Comparison of ENCODE assay signal across 9 mouse cellular contexts in genomic region chr7:127020491-127020890, GRCm38 (mm10). TPM values are rescaled to one million over a fixed set of nuclear protein-coding genes. Genes with fewer than 3 reads are reported as not detected.
DNase-seq lines count a peak whose midpoint lies in the region; ATAC-seq and TF ChIP-seq lines count a peak whose summit lies in the region.
"Had no signal": no experiment of that assay in that cellular context is flagged by ENCODE, and none has a peak within 500 bp of the region (broad histone marks: within the 10 kb centered on the region; RNA-seq: fewer than 3 reads in every experiment).

No protein-coding gene starts in this region.

- peak overlapping the region; percentile 99 for H3K4me2 ChIP-seq in forebrain, embryonic 13.5 days
- peak overlapping the region; percentile 67 for H3K4me2 ChIP-seq in liver, embryonic 14.5 days (ENCODE audit: low read depth)

- H3K27ac ChIP-seq in heart, adult 2 months = peak overlapping the region; percentile 36
- peak overlapping the region; percentile 92 for H3K27ac ChIP-seq in forebrain, embryonic 13.5 days
- H3K27ac ChIP-seq in liver, embryonic 14.5 days = no peak overlapping the region

- H3K36me3 ChIP-seq in heart, adult 2 months (ENCODE audit: control insufficient read depth, insufficient read depth, low read length) = peaks cover 6% of the 10 kb centered on the region
- H3K36me3 ChIP-seq in E14TG2a.4 (ENCODE audit: insufficient read depth, low read length) = peaks cover 55% of the 10 kb centered on the region
- peaks cover 35% of the 10 kb centered on the region for H3K36me3 ChIP-seq in forebrain, embryonic 13.5 days (ENCODE audit: poor library complexity, severe bottlenecking)
- peaks cover 27% of the 10 kb centered on the region for H3K36me3 ChIP-seq in liver, embryonic 14.5 days (replicated peaks; ENCODE audit: control insufficient read depth, insufficient read depth, low read depth)

- peaks cover 12% of the 10 kb centered on the region for H3K4me1 ChIP-seq in heart, adult 2 months (ENCODE audit: control insufficient read depth, insufficient read depth, low read length)
- peaks cover 78% of the 10 kb centered on the region for H3K4me1 ChIP-seq in E14TG2a.4 (replicated peaks; ENCODE audit: low read depth, low read length)
- peaks cover 88% of the 10 kb centered on the region for H3K4me1 ChIP-seq in forebrain, embryonic 13.5 days
- peaks cover 24 to 35% of the 10 kb centered on the region in 2 experiments for H3K4me1 ChIP-seq in liver, embryonic 14.5 days (replicated peaks; ENCODE audit: control insufficient read depth in 2 of 2, insufficient read depth in 2 of 2, low read length in 1 of 2)

- no peaks in the 10 kb centered on the region for H3K9me3 ChIP-seq in E14TG2a.4 (ENCODE audit: low read length)
- H3K9me3 ChIP-seq in forebrain, embryonic 13.5 days (replicated peaks) = no peaks in the 10 kb centered on the region
- no peaks in the 10 kb centered on the region for H3K9me3 ChIP-seq in liver, embryonic 14.5 days (ENCODE audit: control insufficient read depth, low read length)

- DNase-seq in heart, adult 2 months = peak in 1 of 2 experiments; percentile 8
- no peak for DNase-seq in heart, postnatal 25 days (ENCODE audit: low spot score)
- no peak for DNase-seq in liver, embryonic 14.5 days (ENCODE audit: low read depth in 3 of 3, low spot score in 3 of 3)
- no peak for DNase-seq in thymus, postnatal 0 days (ENCODE audit: low spot score)
- no peak for DNase-seq in layer of hippocampus, adult 9-10 months (ENCODE audit: low spot score)
- no peak for DNase-seq in thymus, adult 18-20 months

- 42% methylated on average over 5 of the region's 5 CpGs for WGBS in heart, adult 2 months
- 29% methylated on average over 5 of the region's 5 CpGs for WGBS in forebrain, embryonic 13.5 days
- 61% methylated on average over 5 of the region's 5 CpGs for WGBS in liver, embryonic 14.5 days (ENCODE audit: insufficient replicate concordance)

- TF ChIP-seq POLR2A in heart, adult 2 months (IDR thresholded peaks at IDR 0.05; ENCODE audit: insufficient read depth, low read depth, low read length) = no peak

- intact Hi-C loops in heart, adult 2 months (cut with DNase I) = no loop called here
- intact Hi-C loops in heart, postnatal 25 days (cut with DNase I) = no loop called here

- ATAC-seq in forebrain, embryonic 13.5 days = no peak
- no peak for ATAC-seq in liver, embryonic 14.5 days (ENCODE audit: insufficient read depth)

- TF ChIP-seq CTCF in heart, adult 2 months (IDR thresholded peaks at IDR 0.05) = no peak
- no peak for TF ChIP-seq CTCF in E14TG2a.4 (conservative IDR thresholded peaks at IDR 0.05; ENCODE audit: low read length)
- no peak for TF ChIP-seq CTCF in liver, embryonic 14.5 days (IDR thresholded peaks at IDR 0.05; ENCODE audit: low read depth)

- H3K79me2 ChIP-seq in heart, adult 2 months (replicated peaks; ENCODE audit: control insufficient read depth, insufficient read depth, low read length) = no peaks in the 10 kb centered on the region

- peak overlapping the region; percentile 46 for H3K4me3 ChIP-seq in heart, adult 2 months
- peak overlapping the region; percentile 77 for H3K4me3 ChIP-seq in E14TG2a.4 (replicated peaks; ENCODE audit: low read length)
- H3K4me3 ChIP-seq in forebrain, embryonic 13.5 days = peak overlapping the region; percentile 55
- peak overlapping the region; percentile 7 to 36; a peak in 2 of 4 replicates for H3K4me3 ChIP-seq in liver, embryonic 14.5 days (ENCODE audit: insufficient read depth in 1 of 2, low read depth in 2 of 2, low read length in 2 of 2)
- H3K4me3 ChIP-seq: myocyte had no signal

- H3K9ac ChIP-seq in heart, adult 2 months (ENCODE audit: low read depth, low read length) = peak overlapping the region; percentile 79
- peak overlapping the region; percentile 100 for H3K9ac ChIP-seq in forebrain, embryonic 13.5 days
- H3K9ac ChIP-seq in liver, embryonic 14.5 days (replicated peaks) = no peak overlapping the region

- H3K27me3 ChIP-seq in heart, adult 2 months (ENCODE audit: control insufficient read depth, insufficient read depth, low read length) = no peaks in the 10 kb centered on the region
- no peaks in the 10 kb centered on the region for H3K27me3 ChIP-seq in E14TG2a.4 (ENCODE audit: insufficient read depth, low read length)
- no peaks in the 10 kb centered on the region for H3K27me3 ChIP-seq in forebrain, embryonic 13.5 days
- no peaks in the 10 kb centered on the region for H3K27me3 ChIP-seq in liver, embryonic 14.5 days (ENCODE audit: control insufficient read depth, insufficient read depth, low read length)

- TF ChIP-seq EP300 in heart, adult 2 months (IDR thresholded peaks at IDR 0.05; ENCODE audit: insufficient read depth, low read depth, low read length) = no peak
- no peak for TF ChIP-seq EP300 in liver, embryonic 14.5 days (IDR thresholded peaks at IDR 0.05; ENCODE audit: low read depth)

RNA-seq across cellular contexts. Expression of gene Gm42742, which starts 0.4 kb away (rescaled TPM):
- 10 to 100 TPM; 15.9 to 25.8 TPM for total RNA-seq in heart, adult 2 months (2021)
- polyA plus RNA-seq in heart, adult 2 months (2012; rRNA removed) = 21.7 and 24.3 TPM in 2 replicates
- 10 to 100 TPM; 21.5 to 22.6 TPM for total RNA-seq in heart, postnatal 25 days (2021)
- polyA plus RNA-seq in forebrain, embryonic 13.5 days (2015; fragmentation: Nextera tagmentation; extraction: Ambion mirVana) = 41.1 and 88.0 TPM in 2 replicates
- 7.5 and 15.7 TPM in 2 replicates for polyA plus RNA-seq in liver, embryonic 14.5 days (2012; rRNA removed)
- 1.2 and 8.3 TPM in 2 replicates for polyA plus RNA-seq in liver, embryonic 14.5 days (2014; fragmentation: Nextera tagmentation; extraction: Ambion mirVana)
- 57.8 and 80.0 TPM in 2 replicates for polyA plus RNA-seq in thymus, postnatal 0 days (2015; fragmentation: Nextera tagmentation; extraction: Ambion mirVana)

RNA-seq across cellular contexts. Expression of gene Prrt2, which starts 0.5 kb away (rescaled TPM):
- under 1 TPM; 0.63 to 0.77 TPM for total RNA-seq in heart, adult 2 months (2021)
- 5.7 and 8.0 TPM in 2 replicates for polyA plus RNA-seq in heart, adult 2 months (2012; rRNA removed)
- 1 to 10 TPM in 1 of 2 experiments, under 1 TPM in 1; 0.60 to 1.2 TPM for total RNA-seq in heart, postnatal 25 days (2021)
- polyA plus RNA-seq in forebrain, embryonic 13.5 days (2015; fragmentation: Nextera tagmentation; extraction: Ambion mirVana) = 6.8 and 8.3 TPM in 2 replicates
- 0.08 and 0.55 TPM in 2 replicates for polyA plus RNA-seq in liver, embryonic 14.5 days (2012; rRNA removed)
- polyA plus RNA-seq in liver, embryonic 14.5 days (2014; fragmentation: Nextera tagmentation; extraction: Ambion mirVana) = 0.40 and 0.41 TPM in 2 replicates
- polyA plus RNA-seq in thymus, postnatal 0 days (2015; fragmentation: Nextera tagmentation; extraction: Ambion mirVana) = 0.57 and 0.69 TPM in 2 replicates
- polyA plus RNA-seq: myocyte had no signal

RNA-seq across cellular contexts. Expression of gene Pagr1a, which starts 3.3 kb away (rescaled TPM):
- 10 to 100 TPM; 12.8 to 21.4 TPM for total RNA-seq in heart, adult 2 months (2021)
- polyA plus RNA-seq in heart, adult 2 months (2012; rRNA removed) = 3.6 and 4.3 TPM in 2 replicates
- total RNA-seq in heart, postnatal 25 days (2021) = 10 to 100 TPM; 12.5 to 12.9 TPM
- polyA plus RNA-seq in forebrain, embryonic 13.5 days (2015; fragmentation: Nextera tagmentation; extraction: Ambion mirVana) = 41.7 and 74.5 TPM in 2 replicates
- 8.0 and 15.2 TPM in 2 replicates for polyA plus RNA-seq in liver, embryonic 14.5 days (2012; rRNA removed)
- polyA plus RNA-seq in liver, embryonic 14.5 days (2014; fragmentation: Nextera tagmentation; extraction: Ambion mirVana) = 27.3 and 32.2 TPM in 2 replicates
- polyA plus RNA-seq in thymus, postnatal 0 days (2015; fragmentation: Nextera tagmentation; extraction: Ambion mirVana) = 51.8 and 100 TPM in 2 replicates

RNA-seq across cellular contexts. Expression of gene Pagr1b, which starts 4.2 kb away (rescaled TPM):
- not detected for total RNA-seq in heart, adult 2 months (2021)
- not detected in 2 replicates for polyA plus RNA-seq in heart, adult 2 months (2012; rRNA removed)
- total RNA-seq in heart, postnatal 25 days (2021) = 1 to 10 TPM in 1 of 2 experiments, not detected in 1; 1.7 TPM
- 0.65 and 1.0 TPM in 2 replicates for polyA plus RNA-seq in forebrain, embryonic 13.5 days (2015; fragmentation: Nextera tagmentation; extraction: Ambion mirVana)
- polyA plus RNA-seq in liver, embryonic 14.5 days (2012; rRNA removed) = 0.10 and 0.30 TPM in 2 replicates
- polyA plus RNA-seq in liver, embryonic 14.5 days (2014; fragmentation: Nextera tagmentation; extraction: Ambion mirVana) = not detected in 2 replicates
- polyA plus RNA-seq in thymus, postnatal 0 days (2015; fragmentation: Nextera tagmentation; extraction: Ambion mirVana) = 0.60 and 1.2 TPM in 2 replicates

RNA-seq across cellular contexts. Expression of gene Mvp, which starts 6.1 kb away (rescaled TPM):
- 10 to 100 TPM; 50.4 to 59.1 TPM for total RNA-seq in heart, adult 2 months (2021)
- polyA plus RNA-seq in heart, adult 2 months (2012; rRNA removed) = 48.8 and 50.7 TPM in 2 replicates
- total RNA-seq in heart, postnatal 25 days (2021) = 10 to 100 TPM; 44.9 to 47.3 TPM
- 2.5 and 3.2 TPM in 2 replicates for polyA plus RNA-seq in forebrain, embryonic 13.5 days (2015; fragmentation: Nextera tagmentation; extraction: Ambion mirVana)
- polyA plus RNA-seq in liver, embryonic 14.5 days (2012; rRNA removed) = 3.8 and 4.5 TPM in 2 replicates
- 5.5 and 5.6 TPM in 2 replicates for polyA plus RNA-seq in liver, embryonic 14.5 days (2014; fragmentation: Nextera tagmentation; extraction: Ambion mirVana)
- polyA plus RNA-seq in thymus, postnatal 0 days (2015; fragmentation: Nextera tagmentation; extraction: Ambion mirVana) = 29.8 and 32.5 TPM in 2 replicates

Comparison
In these comparisons a context has a peak if more than half of its experiments do, and no peak if none do; other contexts are left out.
1. H3K4me3 ChIP-seq: peak in every context shown above with its lines; median percentile 77 in E14TG2a.4; 55 in forebrain, embryonic 13.5 days; 46 in heart, adult 2 months; 22 in liver, embryonic 14.5 days.